Mouse (Mus musculus) heart, adult 2 months (tissue): ENCODE data around the gene Gm48551. TPM values are rescaled to one million over a fixed set of nuclear protein-coding genes. Genes with fewer than 3 reads are reported as not detected.

ENCODE experiments used
- DNase-seq, 2 experiments: peaks; one replicate each; pipeline ENCODE4 v3.0.0; 2021
- H3K27ac ChIP-seq: fragments of 200-600 bp; 2 replicates; pipeline ENCODE4 v1.8.1; 2022
- H3K27me3 ChIP-seq: fragments of 200-500 bp; 2 replicates; pipeline ENCODE4 v1.6.1; 2012; ENCODE audit warnings: mild to moderate bottlenecking, low read length, inconsistent platforms, mixed read lengths; ENCODE audit not compliant: control insufficient read depth, insufficient read depth
- H3K36me3 ChIP-seq: fragments of 200-500 bp; 2 replicates; pipeline ENCODE4 v1.6.1; 2012; ENCODE audit warnings: low read length, inconsistent platforms; ENCODE audit not compliant: control insufficient read depth, insufficient read depth
- H3K4me1 ChIP-seq: fragments of 200-500 bp; 2 replicates; pipeline ENCODE4 v1.6.1; 2011; ENCODE audit warnings: low read length; ENCODE audit not compliant: control insufficient read depth, insufficient read depth
- H3K4me3 ChIP-seq: fragments of 200-600 bp; 2 replicates; pipeline ENCODE4 v1.8.1; 2022
- H3K79me2 ChIP-seq: fragments of 200-500 bp; replicated peaks from 2 replicates; pipeline ENCODE4 v1.6.1; 2012; ENCODE audit warnings: mild to moderate bottlenecking, inconsistent platforms, low read length, moderate library complexity, mixed read lengths; ENCODE audit not compliant: control insufficient read depth, insufficient read depth
- H3K9ac ChIP-seq: fragments of 200-500 bp; 2 replicates; pipeline ENCODE4 v1.6.1; 2012; ENCODE audit warnings: low read depth, mild to moderate bottlenecking, control low read depth, inconsistent platforms, low read length, mixed read lengths
- CTCF ChIP-seq: fragments of 200-600 bp; IDR thresholded peaks from 2 replicates; pipeline ENCODE4 v1.8.1; 2022; ENCODE audit warnings: antibody characterized with exemption, mild to moderate bottlenecking, moderate library complexity
- EP300 ChIP-seq: fragments of 200-500 bp; IDR thresholded peaks from 2 replicates; pipeline ENCODE4 v1.6.1; 2011; ENCODE audit warnings: low read depth, low read length, control low read depth; ENCODE audit not compliant: insufficient read depth
- POLR2A ChIP-seq: fragments of 200-500 bp; IDR thresholded peaks from 2 replicates; pipeline ENCODE4 v1.6.1; 2011; ENCODE audit warnings: mild to moderate bottlenecking, low read depth, low read length, control low read depth; ENCODE audit not compliant: insufficient read depth
- WGBS: fragments of 180-500 bp; shearing (Covaris S2); methylation state at CpG from one replicate; pipeline ENCODE4 v1.1.7; 2018; 5-methylcytosine and 5-hydroxymethylcytosine counted together
- intact Hi-C: fragments of 180-260 bp; cut with DNase I; formaldehyde crosslinking; loops from one replicate; pipeline ENCODE4 v1.15.1; 2025
- polyA plus RNA-seq: library from polyadenylated mRNA; depleted of rRNA; stranded (reverse); fragments of >200 nt; gene quantifications from 2 replicates; pipeline ENCODE4 v1.2.3, GENCODE M21; 2012
- total RNA-seq, 2 experiments: library from RNA; stranded (reverse); gene quantifications; 2 replicates each; pipeline ENCODE4 v1.2.3; 2021

Gm48551 gene
- total and polyA plus RNA-seq, 3 experiments, result 0.73 to 2.1 (median 1.9) TPM

GRCm38 (mm10) chr10:81429605-81430061 lies 45.4 kb downstream of the Gm48551 start:
- no peak; the same call in 1 of the 2 replicates for TF ChIP-seq CTCF
- TF ChIP-seq POLR2A, result peak; percentile 97
- peak; percentile 70; the same call in 1 of the 2 replicates for TF ChIP-seq EP300
- H3K27ac ChIP-seq, result peak overlapping the region; percentile 99
- H3K27me3 ChIP-seq, result no peaks in the 10 kb centered on the region
- peaks cover 15% of the 10 kb centered on the region for H3K4me1 ChIP-seq
- peaks cover 5% of the 10 kb centered on the region; the same call in 1 of the 2 replicates for H3K79me2 ChIP-seq
- DNase-seq, result peak; percentile 90 to 93
- H3K36me3 ChIP-seq, result no peaks in the 10 kb centered on the region
- H3K9ac ChIP-seq, result peak overlapping the region; percentile 91
- peak overlapping the region; percentile 86 for H3K4me3 ChIP-seq
- intact Hi-C loops, result loop anchor here (1.0 kb wide), 1 partner anchor 18 kb away; no protein-coding TSS in a partner anchor
- under 1% methylated on average over 20 of the region's 20 CpGs for WGBS

GRCm38 (mm10) chr10:81430141-81430830 lies 46.0 kb downstream of the Gm48551 start:
- peak; percentile 91 to 94 for DNase-seq
- Histone ChIP-seq H3K4me3 (peak overlapping the region; percentile 86), H3K36me3 (no peaks in the 10 kb centered on the region), H3K9ac (peak overlapping the region; percentile 91), H3K27me3 (no peaks in the 10 kb centered on the region), H3K79me2 (peaks cover 5% of the 10 kb centered on the region; the same call in 1 of the 2 replicates), H3K27ac (peak overlapping the region; percentile 99), H3K4me1 (peaks cover 15% of the 10 kb centered on the region)
- no peak for TF ChIP-seq POLR2A
- no peak for TF ChIP-seq CTCF
- no peak for TF ChIP-seq EP300
- intact Hi-C loops, result loop anchor here (1.0 kb wide), 1 partner anchor 19 kb away; no protein-coding TSS in a partner anchor
- 2% methylated on average over 57 of the region's 89 CpGs for WGBS

GRCm38 (mm10) chr10:81430831-81431525 lies 46.7 kb downstream of the Gm48551 start:
- no peaks in the 10 kb centered on the region for H3K27me3 ChIP-seq
- H3K79me2 ChIP-seq, result peaks cover 5% of the 10 kb centered on the region; the same call in 1 of the 2 replicates
- DNase-seq, result peak in 1 of 2 experiments; percentile 80
- H3K4me3 ChIP-seq, result peak overlapping the region; percentile 86
- H3K36me3 ChIP-seq, result no peaks in the 10 kb centered on the region
- intact Hi-C loops, result loop anchor here (1.0 kb wide), 1 partner anchor 20 kb away; no protein-coding TSS in a partner anchor
- peak overlapping the region; percentile 91 for H3K9ac ChIP-seq
- peak overlapping the region; percentile 99 for H3K27ac ChIP-seq
- 1% methylated on average over 64 of the region's 70 CpGs for WGBS
- TF ChIP-seq POLR2A (peak; percentile 38; the same call in 1 of the 2 replicates), EP300 (no peak)
- H3K4me1 ChIP-seq, result peaks cover 15% of the 10 kb centered on the region

GRCm38 (mm10) chr10:81431526-81432168 lies 47.4 kb downstream of the Gm48551 start:
- Histone ChIP-seq H3K27me3 (no peaks in the 10 kb centered on the region), H3K4me3 (no peak overlapping the region; the same call in 1 of the 2 replicates)

GRCm38 (mm10) chr10:81432169-81432867 lies 48.1 kb downstream of the Gm48551 start:
- 61% methylated on average over 21 of the region's 21 CpGs for WGBS
- Histone ChIP-seq H3K79me2 (0 out of 2 replicates have a peak, but pooled peaks cover under 1% of the 10 kb centered on the region), H3K4me1 (peaks cover 14% of the 10 kb centered on the region), H3K9ac (peak overlapping the region; percentile 25; the same call in 1 of the 2 replicates), H3K27ac (peak overlapping the region; percentile 47), H3K36me3 (no peaks in the 10 kb centered on the region), H3K4me3 (peak overlapping the region; percentile 13; the same call in 1 of the 2 replicates), H3K27me3 (no peaks in the 10 kb centered on the region)
- DNase-seq, result no peak
- intact Hi-C loops, result no loop called here
- TF ChIP-seq CTCF (peak; percentile 18; the same call in 1 of the 2 replicates), POLR2A (no peak), EP300 (no peak)

More at GRCm38 (mm10) chr10:81431526-81432168, 47.4 kb downstream of the Gm48551 start:
- Histone ChIP-seq H3K4me1 (peaks cover 15% of the 10 kb centered on the region), H3K9ac (peak overlapping the region; percentile 91; the same call in 1 of the 2 replicates), H3K27ac (peak overlapping the region; percentile 99), H3K36me3 (no peaks in the 10 kb centered on the region), H3K79me2 (peaks cover 5% of the 10 kb centered on the region; the same call in 1 of the 2 replicates)
- peak in 1 of 2 experiments; percentile 48 for DNase-seq
- 29% methylated on average over 15 of the region's 15 CpGs for WGBS
- intact Hi-C loops, result no loop called here
- TF ChIP-seq POLR2A (no peak), EP300 (no peak), CTCF (no peak)
